Mouse (Mus musculus) myocyte (in vitro differentiated cells): ENCODE data around the gene Tspo.

Experiments
- CEBPB ChIP-seq: IDR thresholded peaks from 2 replicates; pipeline ENCODE4 v1.6.1; 2011; ENCODE audit warnings: mild to moderate bottlenecking, moderate library complexity; ENCODE audit not compliant: poor library complexity, insufficient read depth, severe bottlenecking
- E2F4 ChIP-seq: IDR thresholded peaks from one replicate; pipeline ENCODE4 v1.6.1; 2011; ENCODE audit warnings: mild to moderate bottlenecking, control low read depth, moderate library complexity; ENCODE audit not compliant: insufficient read depth
- MYOD1 ChIP-seq, 3 experiments: IDR thresholded peaks; one replicate each; pipeline ENCODE4 v1.6.1; 2011; ENCODE audit warnings: control low read depth in 2 of 3, low read depth in 2 of 3, mild to moderate bottlenecking in 2 of 3, moderate library complexity in 1 of 3; ENCODE audit not compliant: insufficient read length in 2 of 3, control insufficient read depth in 1 of 3
- POLR2A ChIP-seq: IDR thresholded peaks from one replicate; pipeline ENCODE4 v1.6.1; 2011; ENCODE audit warnings: low read depth, mild to moderate bottlenecking, control low read depth, moderate library complexity; ENCODE audit not compliant: insufficient read length
- REST ChIP-seq: IDR thresholded peaks from one replicate; pipeline ENCODE4 v1.6.1; 2011; ENCODE audit warnings: mild to moderate bottlenecking, control low read depth, moderate library complexity; ENCODE audit not compliant: insufficient read depth, insufficient read length
- TCF3 ChIP-seq: IDR thresholded peaks from one replicate; pipeline ENCODE4 v1.6.1; 2011; ENCODE audit warnings: low read depth, control low read depth; ENCODE audit not compliant: insufficient read length

- no peak for TF ChIP-seq E2F4
- TF ChIP-seq POLR2A: no peak
- no peak for TF ChIP-seq TCF3
- TF ChIP-seq REST: no peak
- TF ChIP-seq CEBPB: no peak
- TF ChIP-seq MYOD1 (IDR thresholded peaks at IDR 0.05; ENCODE audit: control insufficient read depth in 1 of 3, insufficient read length in 2 of 3, low read depth in 2 of 3): no peak
Observed at GRCm38 (mm10) chr15:83553831-83554230, 9.6 kb upstream of the Tspo start.
